Mouse (Mus musculus): ENCODE measurements around the gene Ifi202b. TPM values are rescaled to one million over a fixed set of nuclear protein-coding genes. Genes with fewer than 3 reads are reported as not detected.
"Not testable (repeated sequence)": the region's sequence is repeated elsewhere in the genome, so short reads cannot be mapped to it uniquely, and the experiment has no call there.

The Ifi202b gene
- total RNA-seq, 2 experiments from 2014 or later, result not detected

GRCm38 (mm10) chr1:173913256-173913791 lies 69.2 kb downstream of the Ifi202b start:
- DNase-seq; intact Hi-C loops (cut with DNase I): not testable (repeated sequence)

Other genes with a start within 250 kb of the Ifi202b start
- gene Ifi207, start 241.0 kb downstream of the Ifi202b start, total RNA-seq (2021), result under 1 TPM; 0.24 to 0.28 TPM
- gene Ifi204, start 215.8 kb downstream of the Ifi202b start, total RNA-seq (2021), result under 1 TPM in 1 of 2 experiments, not detected in 1; 0.16 TPM
- gene Ifi211, start 69.7 kb downstream of the Ifi202b start, total RNA-seq (2021), result under 1 TPM in 1 of 2 experiments, not detected in 1; 0.26 TPM
- gene Mndal, start 40.3 kb downstream of the Ifi202b start, total RNA-seq (2021), result 1 to 10 TPM; 1.3 to 1.6 TPM
- gene Ifi203, start 40.1 kb downstream of the Ifi202b start, total RNA-seq (2021), result under 1 TPM; 0.68 to 0.72 TPM
- not detected for gene Ifi205, start 49.1 kb upstream of the Ifi202b start, total RNA-seq (2021)
- not detected for gene Olfr433, start 58.0 kb upstream of the Ifi202b start, total RNA-seq (2021)
- not detected for gene Olfr432, start 66.5 kb upstream of the Ifi202b start, total RNA-seq (2021)
- gene Olfr430, start 83.9 kb upstream of the Ifi202b start, total RNA-seq (2021), result not detected
- gene Olfr429, start 101.6 kb upstream of the Ifi202b start, total RNA-seq (2021), result not detected
- gene Olfr427, start 114.1 kb upstream of the Ifi202b start, total RNA-seq (2021), result not detected
- not detected for gene Olfr231, start 138.4 kb upstream of the Ifi202b start, total RNA-seq (2021)
- gene Olfr424, start 148.8 kb upstream of the Ifi202b start, total RNA-seq (2021), result not detected
- not detected for gene Olfr420, start 172.9 kb upstream of the Ifi202b start, total RNA-seq (2021)
- under 1 TPM in 1 of 2 experiments, not detected in 1; 0.08 TPM for gene Spta1, start 190.0 kb upstream of the Ifi202b start, total RNA-seq (2021)